Mouse (Mus musculus) left cerebral cortex, postnatal 36 days (tissue): ENCODE data around the gene Prdm13. TPM values are rescaled to one million over a fixed set of nuclear protein-coding genes. Genes with fewer than 3 reads are reported as not detected.

Source experiments
- DNase-seq, 2 experiments: peaks; one replicate each; pipeline ENCODE4 v3.0.0; 2021 to 2022; ENCODE audit warnings: low spot score in 2 of 2, mixed read lengths in 1 of 2
- intact Hi-C: fragments of 180-260 bp; cut with DNase I; formaldehyde crosslinking; loops from one replicate; pipeline ENCODE4 v1.15.1; 2025
- total RNA-seq, 2 experiments: library from RNA; stranded (reverse); gene quantifications; 2 replicates each; pipeline ENCODE4 v1.2.3; 2021

Gene Prdm13
- total RNA-seq = not detected

DNA sequence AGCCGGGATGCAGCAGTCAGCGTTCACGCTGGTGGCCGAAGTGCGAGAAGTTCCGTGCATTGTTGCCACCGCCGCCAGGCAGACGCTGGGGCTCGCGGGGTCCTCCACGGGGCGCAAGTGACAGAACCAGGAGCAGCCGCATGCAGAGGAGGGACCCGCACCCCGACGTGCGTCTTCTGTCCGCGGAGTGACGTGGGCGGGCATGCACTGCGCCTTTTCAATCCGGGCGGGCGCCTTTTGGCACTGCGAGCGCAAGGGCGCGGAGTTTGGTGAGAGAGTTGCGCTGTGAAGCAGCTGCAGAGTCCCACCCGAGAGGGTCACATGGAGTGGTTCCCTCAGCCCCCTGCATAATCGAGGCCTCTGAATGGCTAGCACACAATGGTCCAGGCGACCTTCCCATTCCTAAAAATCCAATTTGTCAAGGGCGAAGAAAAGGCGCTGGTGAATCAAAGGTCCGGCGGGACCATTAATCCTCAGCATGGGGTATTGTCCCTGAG is at the start of gene Prdm13:
Gene Prdm13 (minus strand): TSS at position 369 of the 497 bp plus-strand sequence.
- intact Hi-C loops = loop anchor here (10.0 kb wide), 1 partner anchor 799 kb away; the partner anchor contains the start of gene Pou3f2
- DNase-seq = no peak

DNA sequence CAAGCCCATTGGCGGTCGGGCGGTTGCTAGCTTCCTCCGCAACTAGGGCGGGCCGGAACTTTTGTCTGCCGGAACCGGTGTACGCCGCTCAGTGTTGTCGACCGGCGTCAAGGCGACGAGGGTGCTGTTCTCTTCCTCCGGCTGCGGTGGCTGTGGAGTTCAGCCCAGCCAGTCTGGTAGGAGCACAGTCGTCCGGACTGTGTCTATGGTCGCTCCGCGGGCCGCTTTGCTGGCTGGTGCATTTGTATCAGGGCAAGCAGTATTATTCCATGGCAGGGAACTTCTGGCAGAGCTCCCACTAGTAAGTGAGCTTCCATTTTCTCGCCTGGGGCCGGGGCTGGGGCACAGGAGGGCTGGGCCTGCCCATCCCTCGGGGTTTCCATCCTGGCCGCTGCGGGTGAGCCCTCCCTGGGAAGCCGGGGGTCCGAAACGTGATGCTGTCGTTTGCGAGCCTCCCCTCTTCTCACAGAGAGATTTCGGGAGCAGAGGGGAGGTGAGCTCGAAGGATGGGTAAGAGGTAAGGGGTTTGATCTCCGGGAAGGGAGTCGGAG is 41.9 kb upstream of the Prdm13 start, which contains the start of gene Ccnc:
Gene Ccnc (plus strand): TSS at position 87 of the 551 bp plus-strand sequence.
- DNase-seq = peak; percentile 92 to 94
- intact Hi-C loops = loop anchor here (5.0 to 10.0 kb wide), 3 partner anchors 50 to 283 kb away; no protein-coding TSS in a partner anchor

DNA sequence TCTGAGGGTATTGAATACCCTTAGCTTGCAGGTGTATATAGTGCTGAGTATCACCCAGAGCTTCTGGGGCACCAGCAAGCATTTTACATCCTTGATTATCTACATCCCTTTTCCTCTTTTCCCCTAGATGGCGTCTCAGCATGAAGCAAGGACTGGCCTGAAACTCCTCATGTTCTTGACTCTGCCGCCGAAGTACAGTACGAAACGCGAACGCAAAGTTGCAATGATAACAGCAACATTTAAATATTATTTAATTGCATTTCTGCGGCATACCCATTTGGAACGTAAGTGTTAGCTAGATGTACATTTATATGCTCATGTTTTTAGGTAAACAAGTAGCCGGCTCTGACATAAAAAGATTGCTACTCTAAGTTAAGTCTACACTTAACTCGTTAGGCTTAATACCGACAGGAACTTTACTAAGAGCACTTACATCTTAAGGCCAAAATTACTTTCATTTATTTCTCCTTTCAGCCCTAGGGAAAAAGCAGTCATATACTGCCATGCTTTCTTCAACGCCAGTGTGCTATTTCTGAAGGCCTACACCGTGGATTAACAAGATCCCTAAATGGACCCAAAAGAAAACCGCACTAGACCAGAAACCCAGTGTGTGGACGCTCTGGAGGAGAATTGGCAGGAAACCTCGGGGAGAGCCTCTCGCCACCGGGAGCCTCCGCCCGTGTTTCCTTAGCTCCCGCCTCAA is 41.3 kb upstream of the Prdm13 start:
- DNase-seq = peak in 1 of 2 experiments; percentile 11
- intact Hi-C loops = loop anchor here (5.0 to 10.0 kb wide), 3 partner anchors 50 to 282 kb away; no protein-coding TSS in a partner anchor

DNA sequence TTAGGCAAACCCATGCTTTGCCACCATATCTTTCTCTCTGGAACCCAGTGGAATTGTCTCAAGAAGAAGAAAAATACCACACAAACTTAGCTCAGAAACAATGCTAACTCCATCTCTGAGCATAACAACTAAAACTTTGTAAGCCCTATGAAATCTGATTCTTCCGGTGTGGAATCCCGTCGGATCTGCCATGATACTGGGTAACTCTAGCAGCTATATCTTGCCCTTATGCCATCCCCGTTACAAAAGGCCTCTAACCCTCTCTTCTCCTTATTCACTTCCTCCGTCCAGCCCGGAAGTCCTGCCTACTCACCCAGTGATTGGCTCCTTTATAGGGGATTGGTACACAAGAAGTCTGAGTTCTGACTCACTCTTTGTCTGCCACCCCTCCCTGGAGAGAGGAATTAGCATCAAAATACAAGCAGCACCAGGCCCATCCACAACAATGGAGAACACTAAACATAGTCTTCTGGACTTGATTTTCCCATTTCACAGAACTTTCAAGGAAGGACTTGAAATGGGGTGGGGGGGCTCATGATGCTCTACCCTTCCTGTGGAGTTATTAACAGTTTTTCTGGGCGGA is 37.1 kb upstream of the Prdm13 start:
- intact Hi-C loops = loop anchor here (10.0 kb wide), 1 partner anchor 278 kb away; no protein-coding TSS in a partner anchor
- no peak for DNase-seq

DNA sequence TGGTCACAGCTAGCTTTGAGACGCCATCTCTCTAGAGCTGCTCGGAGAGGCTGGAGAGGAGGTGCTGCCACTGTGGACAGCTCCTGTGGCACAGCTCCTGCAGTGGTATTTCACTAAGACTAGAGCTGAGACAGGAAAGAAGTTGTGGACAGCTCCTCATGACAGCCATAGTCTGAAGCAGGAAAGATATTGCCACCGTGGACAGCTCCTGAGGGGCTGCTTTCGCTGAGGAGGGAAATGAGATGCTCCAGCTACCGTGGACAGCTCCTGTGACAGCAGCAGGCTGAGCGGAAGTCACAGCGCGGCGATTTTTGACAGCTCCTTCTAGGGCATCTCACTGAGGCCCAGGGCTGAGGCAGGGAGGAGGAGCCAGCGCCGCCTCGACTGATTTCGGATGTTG is 26.4 kb upstream of the Prdm13 start:
- intact Hi-C loops = no loop called here
- no peak for DNase-seq

DNA sequence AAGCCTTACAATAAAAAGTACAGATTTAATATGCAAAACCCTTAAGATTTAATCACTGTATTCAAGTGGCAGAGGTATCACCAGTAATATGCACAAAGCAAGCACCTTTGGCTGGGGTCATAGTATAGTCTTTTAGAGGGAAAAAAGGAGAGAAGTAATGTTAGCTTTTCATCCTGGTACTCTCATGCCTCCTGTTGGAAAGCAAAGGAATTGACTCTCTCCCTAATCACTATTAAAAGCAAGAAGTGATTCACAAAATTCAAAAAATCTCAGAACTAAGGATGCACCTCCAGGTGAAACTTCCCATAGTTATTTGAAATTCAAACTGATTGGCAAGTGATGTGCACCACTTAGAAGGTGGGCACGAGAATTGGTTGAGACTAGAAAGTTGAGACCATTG is 19.3 kb upstream of the Prdm13 start:
- no peak for DNase-seq
- intact Hi-C loops = no loop called here

DNA sequence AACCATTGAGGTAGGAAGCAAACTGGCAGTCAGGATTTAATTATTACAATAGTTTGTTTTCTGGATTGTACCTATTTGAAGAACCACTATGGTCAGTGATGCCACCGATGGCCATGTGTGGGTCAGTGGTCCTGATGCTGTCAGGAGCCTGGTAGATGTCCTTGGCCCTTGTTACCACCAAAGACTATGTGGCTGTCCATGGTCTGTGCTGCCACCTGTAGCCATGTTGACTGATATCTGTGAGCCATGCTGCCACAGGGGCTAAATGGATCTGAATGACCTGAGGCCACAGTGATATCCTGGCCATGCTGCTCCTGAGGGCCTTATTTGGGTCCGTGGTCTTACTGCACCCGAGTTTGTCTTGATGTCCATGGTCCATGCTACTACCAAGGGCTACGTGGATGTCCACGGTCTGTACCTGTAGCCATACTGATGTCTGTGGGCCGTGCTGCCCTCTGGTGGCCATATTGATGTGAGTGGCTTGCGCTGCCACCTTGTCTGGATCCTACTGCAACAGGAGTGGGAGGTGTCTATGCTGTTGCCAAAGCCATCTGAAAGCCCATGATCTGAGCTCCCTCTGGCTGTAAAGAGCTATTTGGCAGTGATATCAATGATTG is 10.0 kb upstream of the Prdm13 start:
- DNase-seq = no peak
- intact Hi-C loops = loop anchor here (5.0 kb wide), 1 partner anchor 158 kb away; no protein-coding TSS in a partner anchor

DNA sequence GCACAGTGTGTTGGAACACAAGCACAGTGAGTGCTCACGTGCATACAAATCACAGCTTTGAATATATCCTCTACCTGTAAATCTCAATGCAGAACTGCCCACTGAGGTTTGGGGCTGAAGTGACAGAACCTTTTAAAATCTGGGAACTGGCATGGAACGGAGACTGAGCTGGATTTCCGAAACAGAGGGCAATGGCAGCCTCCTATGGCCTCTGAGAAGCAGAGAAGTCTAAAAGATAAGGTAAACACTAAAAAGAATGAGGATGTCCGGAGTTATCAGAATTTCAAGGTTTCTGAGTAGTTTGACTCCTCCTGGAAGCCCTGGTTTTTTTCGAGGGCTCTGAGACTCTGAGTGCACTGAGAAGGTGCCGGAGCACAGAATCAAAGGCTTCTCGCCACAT is 4.5 kb upstream of the Prdm13 start:
- intact Hi-C loops = no loop called here
- DNase-seq = no peak

DNA sequence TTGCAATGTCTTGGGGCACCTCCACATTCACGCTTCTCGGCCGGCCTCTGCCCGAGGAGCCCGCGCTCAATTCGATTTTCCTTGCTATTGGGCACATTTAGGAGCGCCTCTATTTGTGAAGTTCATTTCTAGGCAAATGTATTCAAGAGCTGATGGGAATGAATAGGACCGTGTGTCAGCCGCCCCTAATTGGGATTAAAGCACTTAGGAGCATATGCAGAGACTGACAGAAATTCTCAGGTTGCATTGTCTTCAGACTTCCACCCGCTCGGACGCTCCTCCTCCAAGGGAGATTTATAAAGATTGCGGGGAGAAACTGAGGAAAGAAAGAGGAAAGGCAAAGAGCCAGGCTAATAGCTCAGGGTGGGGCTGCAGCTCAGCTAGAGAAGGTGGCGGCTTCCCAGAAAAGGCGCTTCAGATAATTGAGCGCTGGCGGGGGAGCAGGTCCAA is 3.8 kb upstream of the Prdm13 start:
- intact Hi-C loops = loop anchor here (10.0 kb wide), 1 partner anchor 795 kb away; the partner anchor contains the start of gene Pou3f2
- no peak for DNase-seq

DNA sequence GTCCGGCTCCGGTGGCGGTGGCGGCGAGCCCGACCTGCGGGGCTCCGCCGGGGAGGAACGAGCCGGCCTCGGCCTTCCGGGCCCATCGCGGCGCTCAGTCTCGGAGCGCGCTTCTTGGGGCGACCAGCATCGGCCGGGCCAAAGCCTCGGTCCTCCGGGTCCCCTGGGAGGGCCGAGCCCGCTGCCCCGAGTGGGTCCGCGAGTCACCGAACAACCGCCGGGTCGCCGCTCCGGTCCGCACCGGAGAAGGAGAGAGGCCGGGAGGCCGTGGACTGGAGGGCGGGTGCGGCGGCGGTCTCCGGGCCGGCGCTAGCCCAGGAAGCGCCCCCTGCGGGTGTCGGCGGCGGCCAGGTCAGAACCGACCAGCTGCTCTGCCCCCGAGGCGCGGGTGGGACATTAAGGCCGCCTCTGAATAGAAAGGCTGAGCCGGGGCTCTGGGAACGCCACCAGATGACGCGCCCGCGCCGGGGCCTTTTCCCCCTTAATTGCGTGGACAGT is 3.0 kb upstream of the Prdm13 start:
- intact Hi-C loops = loop anchor here (10.0 kb wide), 1 partner anchor 796 kb away; the partner anchor contains the start of gene Pou3f2
- DNase-seq = no peak

DNA sequence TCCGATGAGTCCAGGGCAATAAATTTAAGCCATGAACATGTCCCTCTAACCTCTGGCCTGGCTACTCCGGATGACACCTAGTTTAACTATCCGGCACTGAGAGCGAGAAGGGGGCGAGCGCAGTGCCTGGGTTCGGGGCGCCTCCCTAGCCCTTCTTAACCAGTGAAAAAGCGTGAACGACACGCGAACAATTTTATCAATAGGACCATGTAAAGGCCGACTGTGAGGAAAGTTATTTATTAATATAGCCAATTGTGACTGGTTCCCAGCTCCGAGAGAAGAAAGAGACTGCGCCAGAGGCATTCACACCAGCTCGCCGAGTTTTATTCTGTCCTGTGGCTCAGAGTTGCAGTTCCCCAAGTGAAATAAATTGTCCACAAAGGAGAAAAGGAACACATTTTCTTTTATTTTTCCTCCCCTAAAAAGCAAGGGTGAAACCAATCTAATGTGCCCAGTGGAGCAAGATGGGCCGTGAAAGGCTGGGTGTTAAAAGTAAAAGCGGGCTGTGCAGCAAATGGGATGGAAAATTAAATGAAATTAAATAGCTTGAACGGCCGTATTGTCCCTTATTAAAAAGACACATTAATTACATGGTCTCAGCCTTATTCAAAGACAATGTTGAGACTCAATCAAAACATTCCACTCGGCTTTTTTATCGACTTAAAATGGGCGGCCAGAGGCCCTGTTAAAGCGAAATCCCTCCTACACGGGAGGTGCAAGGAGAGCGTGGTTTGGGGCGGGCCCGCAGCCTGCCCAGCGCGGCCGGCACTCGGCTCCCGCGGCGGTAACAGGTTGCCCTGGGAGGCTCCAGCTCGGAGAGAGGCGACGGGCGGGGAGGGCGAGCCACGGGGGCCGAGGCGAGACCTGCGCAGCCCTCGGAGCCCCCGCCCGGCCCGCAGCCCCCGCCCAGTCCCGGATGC is 2.3 kb upstream of the Prdm13 start:
- intact Hi-C loops = loop anchor here (10.0 kb wide), 1 partner anchor 797 kb away; the partner anchor contains the start of gene Pou3f2
- DNase-seq = no peak

DNA sequence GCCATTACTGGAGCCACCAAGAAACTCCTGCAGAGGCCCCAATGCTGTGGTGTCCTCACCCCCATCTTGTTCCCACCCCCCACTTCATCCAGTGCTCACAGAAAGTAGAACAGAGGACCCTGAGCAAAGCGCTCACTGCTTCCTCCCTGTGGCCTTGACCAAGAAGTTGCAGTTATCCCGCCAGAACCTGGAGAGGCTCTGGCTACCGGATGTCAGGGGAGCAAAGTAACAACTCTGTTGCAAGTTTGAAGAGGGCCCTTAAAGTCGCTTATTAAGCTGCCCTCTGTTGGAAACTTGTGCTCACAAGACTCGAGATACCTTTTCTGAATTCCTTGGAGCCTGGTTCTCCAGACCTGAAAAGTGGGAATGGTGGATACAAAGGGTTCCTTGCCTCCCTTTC is 1.2 kb upstream of the Prdm13 start:
- intact Hi-C loops = loop anchor here (10.0 kb wide), 1 partner anchor 798 kb away; the partner anchor contains the start of gene Pou3f2
- no peak for DNase-seq

DNA sequence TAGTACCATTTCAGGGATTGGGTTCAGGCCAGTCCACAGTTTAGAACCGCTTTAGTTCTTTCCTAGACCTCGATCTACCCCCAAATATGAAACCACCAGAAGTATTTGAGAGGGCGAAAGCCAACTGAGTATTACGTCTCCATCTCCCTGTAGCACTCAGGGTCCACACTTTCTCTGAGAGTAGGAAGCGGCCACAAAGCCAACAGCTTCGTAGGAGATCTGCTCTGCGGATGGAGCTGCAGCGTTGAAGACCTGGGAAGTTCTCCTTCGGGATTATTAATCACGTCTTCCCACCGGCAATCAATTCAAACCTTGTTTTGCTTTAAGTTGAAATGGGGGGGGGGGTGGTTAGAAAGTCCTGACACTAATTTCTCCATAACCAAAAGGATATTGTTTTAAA is 653 bp upstream of the Prdm13 start:
- intact Hi-C loops = loop anchor here (10.0 kb wide), 1 partner anchor 798 kb away; the partner anchor contains the start of gene Pou3f2
- DNase-seq = no peak

DNA sequence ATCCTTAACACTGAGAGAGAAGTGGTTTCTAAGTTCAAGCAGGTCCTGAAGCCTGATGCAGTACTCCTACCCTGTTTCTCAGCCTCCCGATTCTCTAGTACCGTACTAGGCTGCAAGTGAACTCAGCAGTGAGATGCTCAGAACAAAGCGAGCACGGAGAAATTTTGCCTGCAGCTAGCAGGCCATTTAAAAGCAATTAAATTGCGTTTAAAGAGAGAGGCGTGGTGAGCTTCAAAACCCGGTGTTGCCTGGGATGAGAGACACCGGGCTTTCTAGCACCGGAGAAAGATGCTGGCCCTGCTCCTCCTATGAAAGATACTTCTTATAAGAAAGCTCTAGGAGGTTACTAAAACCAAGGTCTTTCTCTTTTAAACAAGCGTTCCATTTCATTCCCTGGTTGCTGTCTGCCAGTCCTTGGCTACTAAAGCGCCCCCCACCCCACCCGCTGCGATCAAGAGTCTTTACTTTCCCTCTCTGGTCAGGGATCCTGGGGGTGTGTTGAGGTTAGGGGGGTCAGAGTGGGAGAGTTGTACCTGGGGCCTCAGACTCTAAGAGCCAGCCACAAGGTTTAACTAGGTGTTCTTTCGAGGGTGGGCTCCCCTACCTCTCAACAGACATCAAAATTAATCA is 1.3 kb downstream of the Prdm13 start:
- intact Hi-C loops = loop anchor here (10.0 kb wide), 1 partner anchor 800 kb away; the partner anchor contains the start of gene Pou3f2
- no peak for DNase-seq

DNA sequence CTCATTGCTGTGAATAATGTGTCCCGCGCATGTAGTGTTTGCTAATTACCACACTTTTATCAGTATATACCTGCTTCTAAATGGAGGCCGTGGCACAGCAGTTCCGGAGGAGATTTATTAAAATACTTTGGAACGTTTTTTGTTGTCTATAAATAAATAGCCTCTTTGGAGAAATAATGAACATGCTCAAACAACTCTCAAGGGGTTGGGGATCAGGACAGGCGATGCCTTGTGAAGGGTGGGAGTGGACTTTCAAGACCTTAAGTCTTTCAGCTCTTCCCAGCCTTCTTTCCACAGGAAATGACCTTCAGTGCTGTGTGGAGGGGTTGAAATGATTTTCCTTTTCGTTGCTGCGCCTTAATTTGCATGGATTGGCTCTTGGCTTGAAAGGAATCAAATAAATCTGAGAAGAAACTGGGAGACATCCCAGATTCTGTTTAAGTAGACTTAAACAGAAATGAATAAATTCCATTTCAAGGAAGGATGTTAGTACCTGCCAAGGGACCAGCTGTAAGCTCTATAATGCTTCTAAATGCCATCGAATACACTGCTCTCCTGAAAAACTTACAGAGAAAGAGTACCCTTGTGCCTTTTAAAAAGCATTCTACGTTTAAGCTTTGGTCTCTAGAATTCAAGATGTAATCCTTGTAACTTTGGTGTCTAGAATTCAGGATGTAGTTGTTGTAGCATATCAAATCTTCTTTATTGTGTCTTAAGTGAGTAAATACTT is 3.2 kb downstream of the Prdm13 start:
- no peak for DNase-seq
- intact Hi-C loops = loop anchor here (10.0 kb wide), 1 partner anchor 802 kb away; the partner anchor contains the start of gene Pou3f2

DNA sequence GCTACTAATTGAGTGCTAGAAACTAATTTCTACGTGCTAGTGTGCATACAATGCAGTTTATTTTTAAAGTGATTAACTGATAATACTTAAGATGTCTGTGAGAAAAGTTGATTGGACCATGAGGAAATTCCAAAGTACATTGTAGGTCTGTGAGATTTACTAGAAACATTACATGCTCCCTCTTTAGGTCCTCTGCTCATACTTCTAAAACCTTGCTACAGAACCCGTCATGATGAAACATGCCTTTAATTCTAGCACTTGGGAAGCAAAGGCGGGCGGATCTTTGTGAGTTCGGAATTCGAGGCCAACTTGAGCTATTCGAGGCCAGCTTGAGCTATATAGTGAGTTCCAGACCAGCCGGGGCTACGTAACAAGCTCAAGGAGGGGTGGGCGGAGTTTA is 4.8 kb downstream of the Prdm13 start:
- no peak for DNase-seq
- intact Hi-C loops = loop anchor here (10.0 kb wide), 1 partner anchor 804 kb away; the partner anchor contains the start of gene Pou3f2
